Mouse (Mus musculus): ENCODE results near the gene Tbxa2r.

Tbxa2r gene

DNA sequence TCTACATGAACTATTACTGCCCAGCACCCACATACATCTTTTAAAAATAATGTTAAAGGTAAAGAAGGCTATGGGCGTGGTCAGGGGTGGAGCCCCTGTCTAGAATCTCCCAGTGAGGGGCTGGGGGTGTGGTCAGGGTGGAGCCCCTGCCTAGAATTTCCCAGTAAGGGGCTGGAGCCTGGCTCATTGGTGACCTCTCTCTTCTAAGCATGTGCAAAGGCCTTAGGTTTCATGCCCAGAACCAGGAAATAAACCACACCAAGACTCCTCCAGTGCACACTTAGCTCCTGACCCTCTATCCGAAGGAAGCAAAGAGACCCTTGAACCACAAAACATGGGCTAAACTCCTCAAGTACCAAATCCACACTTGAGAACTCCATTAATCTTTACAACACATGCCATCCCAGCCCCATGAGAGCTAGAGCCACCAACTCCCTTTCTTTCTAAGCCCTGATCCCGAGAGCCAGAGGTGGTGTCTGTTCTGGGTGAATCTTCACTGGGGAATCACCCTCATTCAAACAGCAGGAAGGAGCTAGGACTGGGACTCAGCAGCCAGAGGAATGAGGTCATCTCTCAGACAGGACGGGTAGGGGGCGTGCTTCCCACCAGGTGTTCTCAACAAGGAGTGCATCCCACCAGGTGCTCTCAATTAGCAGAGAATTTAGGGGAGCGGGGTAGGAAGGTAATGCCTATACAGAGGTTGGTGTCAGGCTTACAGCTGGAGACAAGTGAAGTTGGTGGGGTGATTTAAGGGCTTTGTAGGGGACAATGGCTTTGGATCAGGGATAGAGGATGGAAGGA, 48.2 kb downstream of the Tbxa2r start:
- DNase-seq, result no peak

DNA sequence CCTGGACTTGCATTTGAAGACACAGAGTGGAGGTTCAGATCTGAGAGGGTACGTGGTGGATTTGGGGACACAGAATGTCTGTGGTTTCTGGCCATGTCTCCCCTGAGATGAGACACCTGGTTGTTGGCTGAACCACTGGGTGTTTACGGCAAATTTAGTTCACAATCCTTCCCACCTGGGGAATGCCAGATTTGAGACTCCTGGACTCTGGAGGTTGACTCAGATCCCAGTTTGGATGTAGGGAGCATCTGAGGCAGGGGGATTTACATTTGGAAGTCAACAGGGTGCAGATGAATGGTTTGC, 48.8 kb downstream of the Tbxa2r start:
- no peak for DNase-seq

DNA sequence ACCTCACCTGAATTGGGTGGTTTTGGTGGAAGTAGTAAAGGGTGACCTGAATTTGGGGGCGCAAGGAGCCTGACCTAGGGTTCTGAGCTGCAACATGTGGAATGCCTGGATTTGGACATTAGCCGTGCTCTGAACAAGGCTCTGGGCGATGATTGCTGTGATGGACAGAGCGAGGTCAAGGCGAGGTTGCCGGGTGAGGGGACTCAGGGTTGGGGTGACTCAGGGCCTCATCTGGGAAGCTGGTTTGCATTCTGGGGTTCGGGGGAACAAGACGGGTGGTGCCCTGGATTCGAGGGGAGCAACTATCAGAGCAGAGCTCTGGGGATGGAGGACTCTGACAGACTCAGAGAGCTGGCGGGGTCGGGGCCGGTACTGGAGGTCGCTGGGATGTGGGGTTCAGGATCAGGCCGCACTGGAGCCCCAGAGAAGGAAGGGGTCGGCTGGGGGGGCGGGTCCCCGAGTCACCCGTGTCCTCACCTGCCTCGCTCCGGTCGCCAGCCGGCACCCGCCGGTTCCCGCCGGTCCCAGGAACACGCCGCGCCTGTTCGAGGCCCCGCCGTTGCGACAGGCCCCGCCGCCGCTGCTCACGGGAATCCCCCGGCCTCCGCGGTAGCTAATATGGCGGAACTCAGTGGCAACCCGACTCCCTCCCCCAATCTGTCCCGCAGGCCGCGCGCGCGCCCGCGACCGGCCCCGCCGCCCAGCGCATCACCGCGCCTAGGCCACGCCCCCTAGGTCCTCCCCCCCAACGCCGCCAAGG, 49.4 kb downstream of the Tbxa2r start, which contains the start of gene Fzr1:
Fzr1 (minus strand) TSS at position 724 of the 760 bp plus-strand sequence.
- DNase-seq, result no peak

DNA sequence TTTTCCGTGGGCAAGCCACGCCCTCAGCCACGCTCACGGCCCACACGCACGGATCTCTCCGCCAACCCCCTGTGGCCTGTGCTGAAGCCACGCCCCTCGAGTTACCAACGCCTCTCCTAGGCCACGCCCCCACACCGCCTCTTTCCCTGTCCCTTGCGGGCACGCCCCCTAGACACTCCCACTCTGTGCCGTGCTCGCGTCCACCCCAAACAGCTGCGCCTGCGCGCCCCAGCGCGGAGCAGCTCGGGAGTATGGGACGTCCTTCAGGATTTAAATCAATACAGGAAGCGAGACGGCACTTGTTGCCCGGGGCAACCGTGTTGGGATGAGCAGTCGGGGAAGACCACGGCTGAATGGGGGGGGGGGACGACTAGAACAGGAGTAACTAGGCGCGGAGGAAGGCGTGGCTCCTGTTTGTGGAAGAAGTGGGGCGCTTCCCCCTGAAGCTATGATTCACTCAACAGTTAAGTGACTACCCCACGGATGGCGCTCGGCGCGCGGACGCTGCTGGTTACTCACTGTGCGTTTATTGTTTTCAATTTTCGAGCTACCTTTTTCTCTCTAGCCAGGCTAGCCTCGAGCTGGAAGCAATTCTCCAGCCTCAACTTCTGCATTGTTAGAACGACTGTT, 50.1 kb downstream of the Tbxa2r start:
- peak; percentile 100 for DNase-seq

DNA sequence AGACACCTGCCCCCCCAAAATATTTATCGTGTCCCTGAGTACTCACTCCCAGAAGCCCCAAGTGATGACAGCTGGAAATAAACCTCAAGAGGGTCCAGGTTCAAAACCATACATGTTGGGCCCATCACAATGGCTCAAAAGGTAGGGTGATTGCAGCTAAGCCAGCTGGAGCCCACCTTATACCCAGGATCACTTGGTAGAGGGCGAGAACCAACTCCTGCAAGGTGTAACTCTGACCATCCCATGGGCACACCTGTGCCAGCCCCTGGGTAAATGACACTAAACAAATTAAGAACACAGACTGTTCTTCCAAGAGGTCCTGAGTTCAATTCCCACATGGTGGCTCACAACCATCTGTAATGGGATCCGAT, 50.6 kb downstream of the Tbxa2r start:
- DNase-seq, result no peak

DNA sequence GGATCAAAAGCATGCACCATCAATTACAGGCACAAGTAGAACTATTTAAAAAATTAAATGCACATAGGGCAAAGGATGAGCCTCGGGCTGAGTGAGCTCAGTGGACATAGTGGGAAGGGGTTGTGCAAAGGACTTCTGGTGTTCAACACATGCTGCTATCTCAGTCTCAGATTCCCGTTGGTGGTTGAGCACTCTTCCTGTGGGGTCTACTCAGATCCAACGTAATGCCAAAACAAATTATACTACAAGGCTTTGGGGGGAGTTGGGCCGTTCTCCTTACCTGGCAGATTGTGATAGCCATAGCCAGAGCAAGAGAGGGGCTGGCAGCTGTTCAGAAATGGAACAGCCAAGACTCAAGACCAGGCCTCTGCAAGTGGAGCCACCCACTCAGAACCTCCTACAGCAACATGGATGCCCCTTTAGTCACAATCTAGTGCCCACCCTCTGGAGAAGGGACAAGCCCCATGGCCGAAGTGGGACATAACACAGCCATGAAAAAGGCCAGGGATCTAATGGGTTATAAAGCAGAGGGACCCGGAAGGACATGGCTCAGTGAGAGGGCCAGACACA, 51.4 kb downstream of the Tbxa2r start:
- no peak for DNase-seq

DNA sequence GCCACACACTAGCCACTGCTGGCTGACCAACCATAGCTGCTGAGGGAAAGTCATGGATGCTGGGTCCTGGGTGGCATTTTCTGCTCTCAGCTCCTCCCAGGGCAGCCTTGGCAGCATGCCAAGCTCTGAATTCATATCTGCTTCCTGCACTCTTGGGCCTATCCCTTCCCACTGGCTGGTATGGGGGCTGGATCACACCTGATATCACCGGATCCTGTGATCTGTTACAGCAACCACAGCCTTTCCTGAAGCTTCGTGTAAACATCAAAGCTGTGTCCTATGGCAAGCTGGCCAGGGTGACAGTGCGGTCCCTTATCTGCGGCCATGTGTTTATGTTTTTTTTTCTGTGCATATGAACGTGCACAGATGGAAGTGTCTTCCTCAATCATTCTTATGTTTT, 53.5 kb downstream of the Tbxa2r start:
- DNase-seq, result no peak

DNA sequence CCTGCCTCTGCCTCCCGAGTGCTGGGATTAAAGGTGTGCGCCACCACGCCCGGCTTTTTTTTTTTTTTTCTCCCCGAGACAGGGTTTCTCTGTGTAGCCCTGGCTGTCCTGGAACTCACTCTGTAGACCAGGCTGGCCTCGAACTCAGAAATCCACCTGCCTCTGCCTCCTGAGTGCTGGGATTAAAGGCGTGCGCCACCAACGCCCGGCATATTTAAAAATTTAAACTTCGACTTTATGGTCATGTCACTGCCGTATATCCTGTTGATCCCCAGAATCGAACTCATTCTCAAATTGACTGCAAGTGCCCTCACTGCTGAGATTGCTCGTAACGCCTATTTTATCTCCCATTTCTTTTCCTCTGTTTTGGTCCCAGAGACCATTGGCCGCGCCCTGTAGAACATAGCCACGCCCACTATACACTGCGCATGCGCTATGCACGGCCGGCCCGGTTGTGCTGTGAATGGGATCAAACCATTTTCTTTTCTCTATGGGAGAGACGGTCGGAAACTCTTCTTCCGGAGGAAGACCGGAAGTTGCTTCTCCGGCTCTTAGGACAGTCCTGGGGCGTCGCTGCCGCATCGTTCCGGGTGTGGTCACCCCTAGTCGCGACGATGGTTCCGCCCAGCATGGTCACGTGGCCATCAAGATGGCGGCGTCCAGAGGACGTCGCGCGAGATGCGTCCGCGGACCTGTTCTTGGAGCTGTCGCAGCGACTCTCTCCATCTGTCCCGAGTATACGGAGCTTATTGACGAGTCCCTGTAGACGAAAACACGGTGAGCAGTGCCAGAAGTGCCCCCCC, 55.5 kb downstream of the Tbxa2r start, which contains the start of the genes Dohh and Gm48551:
Dohh (plus strand) TSS at position 627 of the 803 bp plus-strand sequence.
Gm48551 (plus strand) TSS at position 665 of the 803 bp plus-strand sequence.
- DNase-seq, result peak; percentile 96 to 98

DNA sequence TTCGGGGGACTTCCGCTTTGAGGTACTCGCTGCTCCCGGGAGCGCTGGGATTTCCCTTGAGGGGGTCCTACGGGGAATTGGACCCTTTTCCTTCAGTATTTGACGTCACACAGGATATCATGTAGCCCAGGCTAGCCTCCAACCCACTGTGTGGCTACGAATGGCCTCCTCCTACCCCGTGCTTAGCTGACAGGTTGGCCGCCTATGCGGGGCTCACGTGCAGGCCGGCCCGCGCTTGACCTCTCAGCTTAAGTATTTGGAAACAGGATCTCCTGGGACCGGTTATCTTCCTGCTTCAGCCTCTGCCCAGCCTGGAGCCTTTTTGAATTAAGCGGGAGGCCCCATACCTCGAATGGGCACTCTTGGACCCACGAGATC, 56.1 kb downstream of the Tbxa2r start:
- no peak for DNase-seq

All from B cell, adult 2 months (primary cell).